Mouse (Mus musculus): ENCODE measurements around the gene Ttc7.

DNA sequence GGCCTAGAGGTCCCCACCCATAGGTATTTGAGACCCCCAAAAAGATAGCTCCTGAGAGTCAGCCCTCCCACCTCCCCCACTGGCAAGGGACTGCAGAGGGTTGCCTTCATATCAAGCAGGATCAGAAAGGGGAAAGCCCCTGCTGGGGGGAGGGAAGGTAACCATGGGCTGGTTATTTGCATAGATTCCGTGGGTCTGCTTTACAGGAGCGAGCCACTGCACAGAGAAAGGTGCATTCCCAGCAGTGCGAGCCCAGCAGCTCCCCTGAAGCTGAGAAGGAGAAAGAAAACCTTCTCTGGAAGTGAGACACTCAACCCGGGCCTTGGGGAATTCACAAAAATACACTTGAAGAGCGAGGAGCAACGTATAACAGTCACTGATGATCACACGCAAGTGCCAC, 135.4 kb downstream of the Ttc7 start:
- TF ChIP-seq UBTF (IDR thresholded peaks at IDR 0.05; ENCODE audit: borderline replicate concordance, insufficient read depth, low read depth, low read length), result no peak
- no peak for TF ChIP-seq NRF1 (IDR thresholded peaks at IDR 0.05; ENCODE audit: insufficient read depth, low read depth, low read length, poor library complexity, severe bottlenecking)
- no peak for TF ChIP-seq CTCF (IDR thresholded peaks at IDR 0.05 in 2 of 3, conservative IDR thresholded peaks at IDR 0.05 in 1 of 3; ENCODE audit: control insufficient read depth in 1 of 3, insufficient read depth in 1 of 3, low read depth in 2 of 3, low read length in 3 of 3, poor library complexity in 1 of 3, severe bottlenecking in 1 of 3)
- TF ChIP-seq ZMIZ1 (IDR thresholded peaks at IDR 0.05; ENCODE audit: low read depth, low read length), result no peak
- TF ChIP-seq NELFE (IDR thresholded peaks at IDR 0.05; ENCODE audit: low read depth, low read length), result no peak
- no peak for TF ChIP-seq GATA1 (IDR thresholded peaks at IDR 0.05; ENCODE audit: low read depth, low read length)
- TF ChIP-seq SIN3A (IDR thresholded peaks at IDR 0.05; ENCODE audit: low read length), result no peak
- TF ChIP-seq E2F4 (IDR thresholded peaks at IDR 0.05; ENCODE audit: borderline replicate concordance, low read depth, low read length), result no peak
- TF ChIP-seq POLR2AphosphoS2 (IDR thresholded peaks at IDR 0.05; ENCODE audit: low read length), result no peak

Data from MEL (cell line).